Mouse (Mus musculus): ENCODE results near the gene Adgrb3. TPM values are rescaled to one million over a fixed set of nuclear protein-coding genes. Genes with fewer than 3 reads are reported as not detected.

Gene Adgrb3
- polyA plus RNA-seq, 1 experiment = 54.2 TPM

DNA sequence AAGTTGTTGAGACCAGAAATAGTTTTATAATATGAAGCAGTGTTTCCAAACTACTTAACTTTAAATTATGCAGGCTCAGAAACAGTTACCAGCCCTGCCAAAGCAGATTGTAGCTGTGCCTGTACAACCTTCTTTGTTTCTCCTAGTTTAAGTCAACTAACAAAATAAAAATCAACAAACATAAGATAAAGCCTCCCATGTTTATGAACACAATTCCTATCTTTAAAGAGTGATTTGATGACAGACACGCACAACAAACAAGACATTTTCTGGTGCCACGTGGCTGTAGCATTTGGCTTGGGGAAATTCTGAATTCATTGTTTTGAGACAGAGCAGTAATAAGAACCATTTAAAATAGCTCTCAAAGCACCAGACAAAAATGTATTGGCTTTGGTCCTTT, 60.5 kb downstream of the Adgrb3 start:
- no peak for TF ChIP-seq CTCF (IDR thresholded peaks at IDR 0.05; ENCODE audit: extremely low read depth, insufficient read depth, low read length)
- no peak for TF ChIP-seq POLR2A (IDR thresholded peaks at IDR 0.05; ENCODE audit: extremely low read depth, insufficient read depth, low read length)
- no peak overlapping the region for H3K27ac ChIP-seq (ENCODE audit: insufficient read depth, low read length)
- H3K4me1 ChIP-seq (ENCODE audit: control insufficient read depth, insufficient read depth, low read length) = no peaks in the 10 kb centered on the region
- H3K4me3 ChIP-seq (ENCODE audit: insufficient read depth, low read length) = no peak overlapping the region

DNA sequence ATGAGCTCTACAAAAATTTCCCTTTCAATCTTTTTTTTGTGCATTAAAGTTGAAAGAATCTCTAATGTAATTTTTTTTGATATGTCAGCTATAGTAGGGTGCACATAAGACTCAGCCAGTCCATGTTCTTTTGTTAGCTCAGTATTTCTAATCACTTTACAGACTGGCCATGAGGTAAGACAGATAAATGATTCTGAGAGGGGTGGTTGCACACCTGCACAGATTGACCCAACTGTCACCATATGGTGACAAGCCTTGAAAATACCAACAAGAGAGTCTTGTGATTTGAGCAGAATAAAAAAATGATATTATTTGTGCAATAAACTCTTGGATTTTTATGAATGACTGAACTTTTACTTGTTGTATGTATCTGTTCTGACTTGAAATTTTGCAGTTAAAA, 74.2 kb downstream of the Adgrb3 start:
- Histone ChIP-seq H3K4me1 (ENCODE audit: control insufficient read depth, insufficient read depth, low read length) (peaks cover 7% of the 10 kb centered on the region), H3K27ac (ENCODE audit: insufficient read depth, low read length) (no peak overlapping the region), H3K4me3 (ENCODE audit: insufficient read depth, low read length) (no peak overlapping the region)
- TF ChIP-seq CTCF (IDR thresholded peaks at IDR 0.05; ENCODE audit: extremely low read depth, insufficient read depth, low read length) (no peak), POLR2A (IDR thresholded peaks at IDR 0.05; ENCODE audit: extremely low read depth, insufficient read depth, low read length) (no peak)

DNA sequence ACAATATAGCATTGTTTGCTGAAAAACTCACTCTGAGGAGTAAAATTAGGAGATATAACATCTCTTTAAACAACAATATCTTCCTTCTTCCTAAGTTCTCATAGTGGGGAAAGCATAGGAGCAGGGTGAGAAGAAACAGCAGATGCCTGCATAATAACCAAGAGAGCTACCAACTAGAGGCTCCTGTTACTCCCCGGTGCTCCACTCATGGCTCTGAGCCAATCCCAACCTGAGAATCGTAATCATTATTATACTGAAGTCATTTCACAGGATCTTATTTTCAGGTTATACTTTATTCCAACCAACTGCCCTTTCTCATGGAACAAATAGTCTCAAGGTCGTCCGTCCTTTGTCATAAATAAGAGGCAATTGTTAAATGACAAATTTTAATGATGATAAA, 75.0 kb downstream of the Adgrb3 start:
- no peak overlapping the region for H3K4me3 ChIP-seq (ENCODE audit: insufficient read depth, low read length)
- no peak overlapping the region for H3K27ac ChIP-seq (ENCODE audit: insufficient read depth, low read length)
- TF ChIP-seq POLR2A (IDR thresholded peaks at IDR 0.05; ENCODE audit: extremely low read depth, insufficient read depth, low read length) = no peak
- TF ChIP-seq CTCF (IDR thresholded peaks at IDR 0.05; ENCODE audit: extremely low read depth, insufficient read depth, low read length) = no peak
- peaks cover 7% of the 10 kb centered on the region for H3K4me1 ChIP-seq (ENCODE audit: control insufficient read depth, insufficient read depth, low read length)

DNA sequence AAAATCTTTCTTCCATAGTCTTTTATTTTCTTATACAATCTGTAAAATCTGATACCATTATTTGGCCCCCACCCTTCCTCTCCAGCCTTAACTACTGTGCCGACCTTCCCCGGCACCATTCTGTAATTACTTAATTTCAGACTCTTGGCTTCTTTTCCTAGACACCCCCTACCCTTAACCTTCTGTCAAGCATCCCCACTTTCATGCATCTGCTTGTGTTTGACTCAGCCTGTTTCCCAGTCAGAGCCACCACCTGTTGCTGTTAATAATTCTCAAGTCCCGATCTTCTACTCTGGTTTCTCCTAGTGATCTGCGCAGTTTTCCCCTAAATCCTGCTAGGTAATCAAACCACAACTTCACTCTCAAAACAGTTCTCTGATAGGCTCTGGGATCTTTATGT, 83.9 kb downstream of the Adgrb3 start:
- Histone ChIP-seq H3K4me1 (ENCODE audit: control insufficient read depth, insufficient read depth, low read length) (no peaks in the 10 kb centered on the region), H3K4me3 (ENCODE audit: insufficient read depth, low read length) (no peak overlapping the region), H3K27ac (ENCODE audit: insufficient read depth, low read length) (no peak overlapping the region)
- TF ChIP-seq POLR2A (IDR thresholded peaks at IDR 0.05; ENCODE audit: extremely low read depth, insufficient read depth, low read length) (no peak), CTCF (IDR thresholded peaks at IDR 0.05; ENCODE audit: extremely low read depth, insufficient read depth, low read length) (no peak)

DNA sequence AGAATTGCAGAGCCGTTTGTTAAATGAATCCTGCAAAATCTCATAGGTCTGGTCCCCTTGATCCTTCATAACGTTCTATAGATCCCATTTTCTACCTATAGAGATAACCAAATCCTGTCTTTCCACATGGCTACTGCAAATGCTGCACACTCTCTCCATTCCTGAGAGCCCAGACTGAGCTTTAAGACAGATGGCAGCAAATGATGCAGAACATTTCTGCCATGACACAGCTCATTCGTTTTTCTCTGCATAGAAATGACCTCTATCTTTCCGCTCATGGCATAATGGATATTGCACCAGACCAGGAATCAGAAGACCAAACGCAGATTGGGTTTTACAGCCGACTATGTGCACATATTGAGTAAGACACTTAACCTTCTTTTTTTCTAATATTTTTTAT, 84.8 kb downstream of the Adgrb3 start:
- no peak for TF ChIP-seq CTCF (IDR thresholded peaks at IDR 0.05; ENCODE audit: extremely low read depth, insufficient read depth, low read length)
- Histone ChIP-seq H3K27ac (ENCODE audit: insufficient read depth, low read length) (no peak overlapping the region), H3K4me1 (ENCODE audit: control insufficient read depth, insufficient read depth, low read length) (no peaks in the 10 kb centered on the region)

DNA sequence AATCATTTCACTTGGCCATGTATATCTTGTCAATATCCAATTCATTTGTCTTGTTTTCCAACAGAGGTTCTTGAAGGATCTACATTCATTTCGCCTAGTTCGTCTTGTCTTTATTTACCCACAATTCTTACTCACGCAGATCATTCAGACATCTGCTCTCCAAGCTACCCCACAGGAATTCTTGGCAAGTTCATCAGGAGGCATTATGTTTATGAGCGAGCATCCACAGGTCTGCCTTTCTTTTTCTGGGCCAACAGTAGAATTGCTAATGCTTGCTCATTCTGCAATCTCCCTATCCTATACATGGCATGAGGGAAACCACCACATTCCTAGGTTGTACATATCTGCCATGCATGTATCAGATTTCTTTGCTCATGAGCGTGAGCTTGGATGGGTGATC, 99.7 kb downstream of the Adgrb3 start:
- Histone ChIP-seq H3K4me1 (ENCODE audit: control insufficient read depth, insufficient read depth, low read length) (no peaks in the 10 kb centered on the region), H3K4me3 (ENCODE audit: insufficient read depth, low read length) (no peak overlapping the region), H3K27ac (ENCODE audit: insufficient read depth, low read length) (no peak overlapping the region)
- TF ChIP-seq CTCF (IDR thresholded peaks at IDR 0.05; ENCODE audit: extremely low read depth, insufficient read depth, low read length) (no peak), POLR2A (IDR thresholded peaks at IDR 0.05; ENCODE audit: extremely low read depth, insufficient read depth, low read length) (no peak)

More for the DNA sequence above, 84.8 kb downstream of the Adgrb3 start:
- no peak overlapping the region for H3K4me3 ChIP-seq (ENCODE audit: insufficient read depth, low read length)

DNA sequence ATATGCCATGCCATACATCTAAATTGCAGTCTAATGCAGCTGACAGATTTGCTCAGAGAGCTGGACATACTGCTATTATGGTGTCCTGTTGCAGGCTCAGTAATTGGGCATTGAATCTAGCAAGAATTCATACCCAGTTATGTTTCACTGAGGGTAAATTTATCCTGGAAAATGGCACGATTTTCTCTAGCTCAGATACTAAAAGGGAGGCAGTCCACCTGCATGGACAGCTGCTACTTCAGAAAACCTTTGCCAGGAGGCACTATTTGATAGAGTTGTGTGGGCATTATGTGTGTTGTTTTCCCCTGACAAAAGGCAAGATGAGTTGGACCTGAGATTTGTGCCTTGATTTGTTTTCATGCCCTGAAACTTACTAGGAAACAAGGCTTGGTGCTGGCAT, 118.0 kb downstream of the Adgrb3 start:
- Histone ChIP-seq H3K27ac (ENCODE audit: insufficient read depth, low read length) (no peak overlapping the region), H3K4me3 (ENCODE audit: insufficient read depth, low read length) (no peak overlapping the region), H3K4me1 (ENCODE audit: control insufficient read depth, insufficient read depth, low read length) (peaks cover 3% of the 10 kb centered on the region)
- TF ChIP-seq CTCF (IDR thresholded peaks at IDR 0.05; ENCODE audit: extremely low read depth, insufficient read depth, low read length) (no peak), POLR2A (IDR thresholded peaks at IDR 0.05; ENCODE audit: extremely low read depth, insufficient read depth, low read length) (no peak)

DNA sequence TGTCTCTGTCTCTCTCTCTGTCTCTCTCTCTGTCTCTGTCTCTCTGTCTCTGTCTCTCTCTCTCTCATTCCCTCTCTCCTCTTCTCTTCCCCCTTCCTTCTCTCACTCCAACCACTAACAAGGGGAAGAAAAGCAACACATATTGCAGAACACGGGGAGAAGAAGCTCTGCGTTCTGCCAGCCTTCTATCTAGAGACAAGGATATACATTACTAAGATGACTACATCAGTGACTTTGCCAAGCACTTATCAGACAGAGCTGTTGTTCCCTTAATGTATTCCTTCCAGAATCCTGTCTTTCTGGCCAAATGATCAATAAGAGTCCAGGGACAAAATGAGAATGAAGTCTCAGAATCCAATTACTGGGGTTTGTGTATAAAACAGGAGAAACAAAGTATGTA, 123.2 kb downstream of the Adgrb3 start:
- Histone ChIP-seq H3K4me1 (ENCODE audit: control insufficient read depth, insufficient read depth, low read length) (peaks cover 4% of the 10 kb centered on the region), H3K27ac (ENCODE audit: insufficient read depth, low read length) (no peak overlapping the region)
- TF ChIP-seq CTCF (IDR thresholded peaks at IDR 0.05; ENCODE audit: extremely low read depth, insufficient read depth, low read length) = no peak
- TF ChIP-seq POLR2A (IDR thresholded peaks at IDR 0.05; ENCODE audit: extremely low read depth, insufficient read depth, low read length) = no peak

DNA sequence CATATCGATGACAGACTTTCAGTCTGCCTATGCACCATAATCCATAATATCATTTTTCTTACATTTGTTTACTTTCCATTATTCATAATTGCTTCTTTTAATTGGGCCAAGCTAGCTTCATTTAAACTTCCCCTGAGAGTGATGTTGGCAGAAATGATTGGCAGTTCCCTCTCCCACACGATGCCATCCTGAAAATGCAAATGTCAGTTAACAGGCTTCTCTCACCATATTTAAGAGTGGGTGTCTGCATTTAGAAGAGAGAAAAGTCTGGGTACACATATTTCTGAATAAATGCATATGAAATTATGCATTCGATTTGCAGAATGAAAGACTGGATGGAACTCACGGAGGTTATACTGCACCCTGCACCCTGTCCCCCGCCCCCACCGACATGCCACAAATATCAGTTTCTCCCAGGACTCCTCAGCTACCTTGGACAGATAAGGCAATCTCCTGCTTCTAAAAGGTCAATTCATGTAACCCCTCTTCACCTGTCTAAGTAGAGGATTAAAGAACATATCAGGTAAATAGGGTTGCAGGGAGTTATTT, 130.7 kb downstream of the Adgrb3 start:
- no peak overlapping the region for H3K4me3 ChIP-seq (ENCODE audit: insufficient read depth, low read length)
- H3K27ac ChIP-seq (ENCODE audit: insufficient read depth, low read length) = no peak overlapping the region
- no peaks in the 10 kb centered on the region for H3K4me1 ChIP-seq (ENCODE audit: control insufficient read depth, insufficient read depth, low read length)
- TF ChIP-seq CTCF (IDR thresholded peaks at IDR 0.05; ENCODE audit: extremely low read depth, insufficient read depth, low read length) = no peak
- TF ChIP-seq POLR2A (IDR thresholded peaks at IDR 0.05; ENCODE audit: extremely low read depth, insufficient read depth, low read length) = no peak

More for the DNA sequence above, 123.2 kb downstream of the Adgrb3 start:
- H3K4me3 ChIP-seq (ENCODE audit: insufficient read depth, low read length) = no peak overlapping the region

DNA sequence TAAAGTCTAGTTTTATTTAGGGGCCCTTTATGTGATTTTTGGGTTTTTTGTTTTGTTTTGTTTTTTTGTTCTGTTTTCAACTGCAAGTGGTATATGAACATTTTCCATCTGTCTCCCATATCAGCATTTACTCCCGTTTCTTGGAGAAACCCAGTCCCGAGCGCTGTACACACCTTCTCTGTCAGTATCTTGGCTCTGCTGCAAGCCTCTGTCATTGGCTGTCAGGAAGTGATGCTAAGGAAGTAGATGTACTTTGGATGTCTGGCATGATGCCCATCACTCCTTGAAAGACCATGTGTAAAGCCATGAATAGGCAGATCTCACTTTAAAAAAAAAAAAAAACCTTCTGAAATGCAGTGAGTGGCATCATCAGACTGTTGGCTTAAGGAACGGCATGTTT, 132.3 kb downstream of the Adgrb3 start:
- no peak for TF ChIP-seq POLR2A (IDR thresholded peaks at IDR 0.05; ENCODE audit: extremely low read depth, insufficient read depth, low read length)
- no peak for TF ChIP-seq CTCF (IDR thresholded peaks at IDR 0.05; ENCODE audit: extremely low read depth, insufficient read depth, low read length)
- Histone ChIP-seq H3K27ac (ENCODE audit: insufficient read depth, low read length) (no peak overlapping the region), H3K4me3 (ENCODE audit: insufficient read depth, low read length) (no peak overlapping the region), H3K4me1 (ENCODE audit: control insufficient read depth, insufficient read depth, low read length) (no peaks in the 10 kb centered on the region)

Data from cortical plate, adult 2 months (tissue).